In genomic region chr7:31082831-31083588, GRCm38 (mm10) we compare ENCODE assay signal across 9 mouse cellular contexts. TPM values are rescaled to one million over a fixed set of nuclear protein-coding genes. Genes with fewer than 3 reads are reported as not detected.
DNase-seq lines count a peak whose midpoint lies in the region; ATAC-seq and TF ChIP-seq lines count a peak whose summit lies in the region.
"Had no signal": no experiment of that assay in that cellular context is flagged by ENCODE, and none has a peak within 500 bp of the region (broad histone marks: within the 10 kb centered on the region; RNA-seq: fewer than 3 reads in every experiment).

No protein-coding gene starts in this region.

- no peak for TF ChIP-seq POLR2A in limb, embryonic 14.5 days (IDR thresholded peaks at IDR 0.05; ENCODE audit: borderline replicate concordance, extremely low read depth, insufficient read depth, insufficient read length)

- DNase-seq in hindbrain, embryonic 10.5 days (ENCODE audit: low spot score) = peak; percentile 34
- DNase-seq in cerebellum, adult 8-10 months = peak; percentile 47
- no peak for DNase-seq in heart, embryonic 10.5 days (ENCODE audit: low spot score)
- no peak for DNase-seq in limb, embryonic 14.5 days (ENCODE audit: low spot score)
- DNase-seq in thymus, adult 18-20 months = no peak

- H3K36me3 ChIP-seq in hindbrain, embryonic 10.5 days = no peaks in the 10 kb centered on the region
- H3K36me3 ChIP-seq in hindbrain, embryonic 12.5 days = no peaks in the 10 kb centered on the region
- H3K36me3 ChIP-seq in E14TG2a.4 (ENCODE audit: insufficient read depth, low read length) = no peaks in the 10 kb centered on the region
- H3K36me3 ChIP-seq in heart, embryonic 10.5 days = no peaks in the 10 kb centered on the region
- no peaks in the 10 kb centered on the region for H3K36me3 ChIP-seq in limb, embryonic 14.5 days (ENCODE audit: control insufficient read depth, insufficient read depth, low read length)
- H3K36me3 ChIP-seq: limb, embryonic 13.5 days had no signal

- TF ChIP-seq CTCF in E14TG2a.4 (conservative IDR thresholded peaks at IDR 0.05; ENCODE audit: low read length) = no peak

- H3K27me3 ChIP-seq in hindbrain, embryonic 10.5 days (ENCODE audit: insufficient read depth, poor library complexity, severe bottlenecking) = no peaks in the 10 kb centered on the region
- no peaks in the 10 kb centered on the region for H3K27me3 ChIP-seq in hindbrain, embryonic 12.5 days
- H3K27me3 ChIP-seq in E14TG2a.4 (ENCODE audit: insufficient read depth, low read length) = 0 out of 2 replicates have a peak, but pooled peaks cover 4% of the 10 kb centered on the region
- no peaks in the 10 kb centered on the region for H3K27me3 ChIP-seq in heart, embryonic 10.5 days (ENCODE audit: insufficient read depth, poor library complexity, severe bottlenecking)
- H3K27me3 ChIP-seq in limb, embryonic 14.5 days (ENCODE audit: control insufficient read depth, insufficient read depth, low read length) = no peaks in the 10 kb centered on the region
- H3K27me3 ChIP-seq: limb, embryonic 13.5 days had no signal

- WGBS in hindbrain, embryonic 10.5 days = 63% methylated on average over 14 of the region's 14 CpGs
- WGBS in hindbrain, embryonic 12.5 days = 57% methylated on average over 14 of the region's 14 CpGs
- WGBS in heart, embryonic 10.5 days = 56% methylated on average over 14 of the region's 14 CpGs
- 68% methylated on average over 14 of the region's 14 CpGs for WGBS in limb, embryonic 14.5 days

- peak overlapping the region; percentile 74 for H3K27ac ChIP-seq in hindbrain, embryonic 10.5 days
- no peak overlapping the region for H3K27ac ChIP-seq in hindbrain, embryonic 12.5 days
- peak overlapping the region; percentile 8; the same call in 1 of the 2 replicates for H3K27ac ChIP-seq in heart, embryonic 10.5 days
- no peak overlapping the region; the same call in 1 of the 2 replicates for H3K27ac ChIP-seq in limb, embryonic 14.5 days (replicated peaks; ENCODE audit: low read depth, low read length)

- H3K9ac ChIP-seq in hindbrain, embryonic 12.5 days = no peak overlapping the region
- no peak overlapping the region for H3K9ac ChIP-seq in limb, embryonic 14.5 days (ENCODE audit: low read depth, low read length, severe bottlenecking)
- H3K9ac ChIP-seq: limb, embryonic 13.5 days had no signal

- no peak for ATAC-seq in hindbrain, embryonic 12.5 days (ENCODE audit: low FRiP score)
- peak; percentile 45; the same call in 1 of the 2 replicates for ATAC-seq in limb, embryonic 14.5 days (ENCODE audit: low FRiP score, low read depth)
- ATAC-seq in granulocyte monocyte progenitor cell, adult 5-6 weeks (replicated peaks; ENCODE audit: poor library complexity, severe bottlenecking) = no peak

- no peak overlapping the region for H3K4me3 ChIP-seq in hindbrain, embryonic 10.5 days
- no peak overlapping the region for H3K4me3 ChIP-seq in hindbrain, embryonic 12.5 days
- peak overlapping the region; percentile 7; the same call in 1 of the 2 replicates for H3K4me3 ChIP-seq in E14TG2a.4 (replicated peaks; ENCODE audit: low read length)
- no peak overlapping the region for H3K4me3 ChIP-seq in heart, embryonic 10.5 days
- no peak overlapping the region for H3K4me3 ChIP-seq in limb, embryonic 14.5 days (replicated peaks; ENCODE audit: low read length)
- H3K4me3 ChIP-seq: limb, embryonic 13.5 days had no signal

- no peak overlapping the region for H3K4me2 ChIP-seq in hindbrain, embryonic 12.5 days (replicated peaks)
- H3K4me2 ChIP-seq in limb, embryonic 14.5 days (replicated peaks; ENCODE audit: low read depth, low read length, severe bottlenecking) = no peak overlapping the region
- H3K4me2 ChIP-seq: limb, embryonic 13.5 days had no signal

- peaks cover 5% of the 10 kb centered on the region; the same call in 1 of the 2 replicates for H3K9me3 ChIP-seq in hindbrain, embryonic 10.5 days
- H3K9me3 ChIP-seq in hindbrain, embryonic 12.5 days (replicated peaks) = peaks cover 5% of the 10 kb centered on the region; the same call in 1 of the 2 replicates
- H3K9me3 ChIP-seq in E14TG2a.4 (ENCODE audit: low read length) = 0 out of 2 replicates have a peak, but pooled peaks cover 3% of the 10 kb centered on the region
- no peaks in the 10 kb centered on the region for H3K9me3 ChIP-seq in heart, embryonic 10.5 days
- no peaks in the 10 kb centered on the region for H3K9me3 ChIP-seq in limb, embryonic 14.5 days (ENCODE audit: control insufficient read depth, low read length)
- H3K9me3 ChIP-seq: limb, embryonic 13.5 days had no signal

- peaks cover 38% of the 10 kb centered on the region for H3K4me1 ChIP-seq in hindbrain, embryonic 10.5 days (replicated peaks)
- H3K4me1 ChIP-seq in hindbrain, embryonic 12.5 days = peaks cover 17% of the 10 kb centered on the region
- peaks cover 47% of the 10 kb centered on the region for H3K4me1 ChIP-seq in E14TG2a.4 (replicated peaks; ENCODE audit: low read depth, low read length)
- peaks cover 19% of the 10 kb centered on the region; the same call in 1 of the 2 replicates for H3K4me1 ChIP-seq in heart, embryonic 10.5 days
- peaks cover 2% of the 10 kb centered on the region; the same call in 1 of the 2 replicates for H3K4me1 ChIP-seq in limb, embryonic 14.5 days (ENCODE audit: control insufficient read depth, insufficient read depth, low read length)

RNA-seq across cellular contexts. Expression of gene Fxyd3, which starts 6.5 kb away (rescaled TPM):
- 7.9 and 10.8 TPM in 2 replicates for polyA plus RNA-seq in hindbrain, embryonic 10.5 days (2016; fragmentation: Nextera tagmentation; extraction: Ambion mirVana)
- polyA plus RNA-seq in hindbrain, embryonic 12.5 days (2016; fragmentation: Nextera tagmentation; extraction: Ambion mirVana) = 5.5 and 12.3 TPM in 2 replicates
- 0.53 and 2.0 TPM in 2 replicates for polyA plus RNA-seq in heart, embryonic 10.5 days (2016; fragmentation: Nextera tagmentation; extraction: Ambion mirVana)
- polyA plus RNA-seq in limb, embryonic 14.5 days (2012; rRNA removed) = 39.8 and 45.9 TPM in 2 replicates
- polyA plus RNA-seq in limb, embryonic 14.5 days (2014; fragmentation: Nextera tagmentation; extraction: Ambion mirVana) = 68.9 and 79.5 TPM in 2 replicates
- total RNA-seq in granulocyte monocyte progenitor cell, adult 5-6 weeks (2014; fragmentation: Nextera tagmentation) = not detected in 2 replicates
- not detected in 2 replicates for total RNA-seq in granulocyte monocyte progenitor cell, adult 5-6 weeks (2017)

RNA-seq across cellular contexts. Expression of gene Lgi4, which starts 23.9 kb away (rescaled TPM):
- 2.3 and 6.3 TPM in 2 replicates for polyA plus RNA-seq in hindbrain, embryonic 10.5 days (2016; fragmentation: Nextera tagmentation; extraction: Ambion mirVana)
- 2.1 TPM in 2 replicates for polyA plus RNA-seq in hindbrain, embryonic 12.5 days (2016; fragmentation: Nextera tagmentation; extraction: Ambion mirVana)
- 0.27 and 0.41 TPM in 2 replicates for polyA plus RNA-seq in heart, embryonic 10.5 days (2016; fragmentation: Nextera tagmentation; extraction: Ambion mirVana)
- 2.0 and 2.8 TPM in 2 replicates for polyA plus RNA-seq in limb, embryonic 14.5 days (2012; rRNA removed)
- polyA plus RNA-seq in limb, embryonic 14.5 days (2014; fragmentation: Nextera tagmentation; extraction: Ambion mirVana) = 0.39 and 1.1 TPM in 2 replicates
- not detected in 2 replicates for total RNA-seq in granulocyte monocyte progenitor cell, adult 5-6 weeks (2014; fragmentation: Nextera tagmentation)
- not detected in 2 replicates for total RNA-seq in granulocyte monocyte progenitor cell, adult 5-6 weeks (2017)

RNA-seq across cellular contexts. Expression of gene Fxyd1, which starts 26.0 kb away (rescaled TPM):
- 14.0 and 17.1 TPM in 2 replicates for polyA plus RNA-seq in hindbrain, embryonic 10.5 days (2016; fragmentation: Nextera tagmentation; extraction: Ambion mirVana)
- 25.3 and 34.7 TPM in 2 replicates for polyA plus RNA-seq in hindbrain, embryonic 12.5 days (2016; fragmentation: Nextera tagmentation; extraction: Ambion mirVana)
- 167 and 365 TPM in 2 replicates for polyA plus RNA-seq in heart, embryonic 10.5 days (2016; fragmentation: Nextera tagmentation; extraction: Ambion mirVana)
- 92.6 and 103 TPM in 2 replicates for polyA plus RNA-seq in limb, embryonic 14.5 days (2012; rRNA removed)
- 95.6 and 101 TPM in 2 replicates for polyA plus RNA-seq in limb, embryonic 14.5 days (2014; fragmentation: Nextera tagmentation; extraction: Ambion mirVana)
- not detected in 2 replicates for total RNA-seq in granulocyte monocyte progenitor cell, adult 5-6 weeks (2014; fragmentation: Nextera tagmentation)
- total RNA-seq in granulocyte monocyte progenitor cell, adult 5-6 weeks (2017) = not detected in 2 replicates

RNA-seq across cellular contexts. Expression of gene Fxyd7, which starts 31.7 kb away (rescaled TPM):
- 1.4 and 7.6 TPM in 2 replicates for polyA plus RNA-seq in hindbrain, embryonic 10.5 days (2016; fragmentation: Nextera tagmentation; extraction: Ambion mirVana)
- polyA plus RNA-seq in hindbrain, embryonic 12.5 days (2016; fragmentation: Nextera tagmentation; extraction: Ambion mirVana) = 26.3 and 29.8 TPM in 2 replicates
- 0.22 and 1.5 TPM in 2 replicates for polyA plus RNA-seq in heart, embryonic 10.5 days (2016; fragmentation: Nextera tagmentation; extraction: Ambion mirVana)
- polyA plus RNA-seq in limb, embryonic 14.5 days (2012; rRNA removed) = 14.9 and 19.3 TPM in 2 replicates
- polyA plus RNA-seq in limb, embryonic 14.5 days (2014; fragmentation: Nextera tagmentation; extraction: Ambion mirVana) = 15.3 and 16.2 TPM in 2 replicates
- total RNA-seq in granulocyte monocyte progenitor cell, adult 5-6 weeks (2014; fragmentation: Nextera tagmentation) = not detected in 2 replicates
- not detected in 2 replicates for total RNA-seq in granulocyte monocyte progenitor cell, adult 5-6 weeks (2017)

RNA-seq across cellular contexts. Expression of gene Hpn, which starts 32.1 kb away (rescaled TPM):
- 3.0 and 4.5 TPM in 2 replicates for polyA plus RNA-seq in hindbrain, embryonic 10.5 days (2016; fragmentation: Nextera tagmentation; extraction: Ambion mirVana)
- polyA plus RNA-seq in hindbrain, embryonic 12.5 days (2016; fragmentation: Nextera tagmentation; extraction: Ambion mirVana) = 2.3 and 2.7 TPM in 2 replicates
- polyA plus RNA-seq in heart, embryonic 10.5 days (2016; fragmentation: Nextera tagmentation; extraction: Ambion mirVana) = 3.6 and 15.0 TPM in 2 replicates
- 5.5 and 6.6 TPM in 2 replicates for polyA plus RNA-seq in limb, embryonic 14.5 days (2012; rRNA removed)
- 2.5 and 3.1 TPM in 2 replicates for polyA plus RNA-seq in limb, embryonic 14.5 days (2014; fragmentation: Nextera tagmentation; extraction: Ambion mirVana)
- total RNA-seq in granulocyte monocyte progenitor cell, adult 5-6 weeks (2014; fragmentation: Nextera tagmentation) = 11.1 TPM in 1 of 2 replicates, not detected in the other
- not detected in 2 replicates for total RNA-seq in granulocyte monocyte progenitor cell, adult 5-6 weeks (2017)

Comparison
In these comparisons a context has a peak if more than half of its experiments do, and no peak if none do; other contexts are left out.
1. H3K27ac ChIP-seq: peak in hindbrain, embryonic 10.5 days (single experiment) and heart, embryonic 10.5 days (single experiment); none in hindbrain, embryonic 12.5 days (single experiment) and limb, embryonic 14.5 days (single experiment).
2. DNase-seq: peak in hindbrain, embryonic 10.5 days (single experiment) and cerebellum, adult 8-10 months (single experiment); none in heart, embryonic 10.5 days (single experiment), limb, embryonic 14.5 days (single experiment) and thymus, adult 18-20 months (0 of 2).